Mouse (Mus musculus) cerebellum, adult 9-10 months (tissue): ENCODE results near the gene Hp.

Experiments used
- DNase-seq: peaks from one replicate; pipeline ENCODE4 v3.0.0; 2022

Gene Hp

DNA sequence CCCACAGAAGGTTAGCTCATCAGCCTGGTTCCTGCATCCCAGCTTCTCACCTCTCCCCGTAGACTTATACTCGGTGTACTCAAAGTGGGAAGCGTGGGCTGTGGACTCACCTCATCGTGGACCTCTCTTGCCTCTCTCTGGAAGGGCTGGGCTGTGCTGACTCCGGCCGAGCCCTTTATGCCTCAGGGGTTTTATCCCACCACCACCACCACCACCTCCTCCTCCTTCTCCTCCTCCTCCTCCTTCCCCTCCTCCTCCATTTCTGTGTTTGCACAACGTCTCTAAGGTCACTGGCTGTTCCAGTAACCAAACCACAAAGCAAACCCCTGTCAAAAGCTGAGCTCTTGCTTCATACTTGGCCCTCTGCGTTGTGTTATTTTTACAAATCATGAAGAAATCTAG, at the start of gene Hp:
Gene Hp (minus strand): TSS at position 273 of the 402 bp plus-strand sequence.
- DNase-seq, result no peak

- DNase-seq, result no peak
Measured at GRCm38 (mm10) chr8:109628638-109629037, 49.7 kb upstream of the Hp start.

- DNase-seq, result no peak
Measured at GRCm38 (mm10) chr8:109615569-109615968, 36.6 kb upstream of the Hp start.

- DNase-seq, result no peak
Measured at GRCm38 (mm10) chr8:109614243-109615210, 35.6 kb upstream of the Hp start, which contains the start of gene Pkd1l3. Pkd1l3 (plus strand) TSS chr8:109614517.

DNA sequence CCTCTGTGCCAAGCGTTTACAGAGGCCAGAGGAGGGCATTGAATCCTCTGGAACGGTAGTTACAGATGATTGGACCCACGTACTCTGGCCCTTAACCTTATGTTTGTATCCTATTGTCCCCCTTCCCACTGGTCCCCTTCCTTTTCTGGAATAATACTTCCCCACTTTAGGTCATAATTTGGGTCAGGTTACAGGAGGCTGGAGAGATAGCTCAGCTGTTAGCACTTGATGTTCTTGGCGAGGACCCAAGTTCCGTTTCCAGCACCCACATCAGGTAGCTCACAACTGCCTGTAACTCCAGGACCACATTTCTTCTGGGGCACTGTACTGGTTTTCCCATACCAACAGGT, 30.2 kb upstream of the Hp start:
- DNase-seq, result peak; percentile 57

GRCm38 (mm10) chr8:109608271-109609152, 29.5 kb upstream of the Hp start, which contains the start of gene Dhodh:
Dhodh (minus strand) TSS chr8:109608673.
- DNase-seq, result peak; percentile 98

DNA sequence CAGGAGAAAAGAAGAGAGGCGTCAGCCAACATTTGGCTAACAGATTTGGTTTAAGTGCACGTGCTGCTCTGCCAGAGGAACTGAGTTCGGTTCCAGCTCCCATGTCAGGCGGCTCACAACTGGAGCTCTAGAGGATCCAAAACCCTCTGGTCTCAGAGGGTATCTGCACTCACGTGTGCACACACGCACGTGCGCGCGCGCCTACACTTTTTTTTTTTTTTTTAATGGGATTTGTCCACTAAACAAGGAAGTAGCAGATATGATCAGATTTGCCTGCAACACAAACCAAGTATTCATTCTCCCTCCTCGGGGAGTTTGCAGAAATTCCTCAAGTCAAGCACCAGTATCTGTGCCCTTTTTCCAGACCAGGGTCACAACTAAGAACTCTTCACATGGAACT, 28.7 kb upstream of the Hp start:
- DNase-seq, result peak; percentile 28

DNA sequence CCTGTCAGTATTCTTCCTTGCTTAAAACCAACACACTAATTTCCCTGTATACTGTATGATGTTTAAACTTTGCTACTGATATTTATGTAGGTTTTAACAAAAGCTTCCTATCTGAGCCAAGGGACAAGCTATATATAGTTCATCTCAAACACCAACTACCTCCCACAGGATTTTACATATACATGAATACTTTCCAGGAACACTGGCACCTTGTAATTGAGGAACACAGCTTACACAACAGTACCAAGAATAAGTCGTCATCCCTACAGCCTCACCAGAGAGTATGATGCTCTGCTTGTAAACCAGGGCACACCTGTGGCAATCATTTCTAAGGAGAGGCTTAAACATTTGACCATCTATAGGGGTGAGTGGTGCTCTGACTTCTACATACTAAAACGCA, 27.8 kb upstream of the Hp start:
- DNase-seq, result no peak

DNA sequence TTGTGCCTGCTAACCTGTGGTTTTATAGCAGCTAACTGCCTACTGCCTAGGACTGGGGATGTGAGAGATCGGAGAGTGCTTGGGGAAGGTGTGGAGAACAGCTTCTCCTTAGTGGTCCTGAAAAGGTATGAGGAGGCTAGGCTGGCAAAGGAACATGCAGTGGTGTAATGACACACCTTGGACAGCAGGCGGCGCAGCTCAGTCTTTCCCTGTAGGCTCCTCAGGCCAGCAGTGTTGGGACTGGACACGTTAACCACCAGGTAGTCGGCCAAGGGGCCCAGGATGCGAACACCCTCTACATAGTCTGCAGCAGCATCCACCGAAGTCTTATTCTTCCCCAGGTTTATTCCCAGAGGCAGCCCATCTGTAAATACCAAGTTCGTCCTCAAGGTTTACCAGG, 16.9 kb upstream of the Hp start:
- DNase-seq, result no peak

DNA sequence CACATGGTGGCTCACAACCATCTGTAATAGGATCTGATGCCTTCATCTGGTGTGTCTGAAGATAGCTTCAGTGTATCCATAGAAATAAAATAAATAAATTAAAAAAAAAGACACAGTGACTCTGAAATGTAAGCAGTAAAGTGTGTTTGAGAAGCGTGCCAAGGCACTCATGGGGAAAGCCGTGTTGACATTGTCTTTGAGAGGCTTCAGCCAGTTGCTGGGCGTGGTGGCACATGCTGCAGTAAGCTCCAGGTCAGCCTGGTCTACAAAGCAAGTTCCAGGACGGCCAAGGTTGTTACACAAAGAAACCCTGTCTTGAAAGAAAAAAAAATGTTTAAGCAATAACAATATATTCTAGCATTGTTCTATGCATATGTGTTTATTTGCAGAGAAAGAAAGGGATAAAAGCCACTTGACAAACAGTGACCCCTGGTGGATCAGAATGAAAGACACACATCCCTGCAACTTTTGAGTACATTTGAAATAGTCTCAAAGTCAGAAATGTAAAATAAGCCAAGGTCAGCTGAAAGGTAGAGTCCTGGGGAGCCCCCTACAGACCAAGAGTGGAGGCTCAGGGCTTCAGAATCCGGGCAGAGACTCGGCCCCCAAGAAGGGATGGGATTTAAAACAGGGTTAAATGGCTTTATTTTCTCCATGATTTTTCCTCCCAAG, 14.3 kb upstream of the Hp start:
- no peak for DNase-seq

- no peak for DNase-seq
Measured at GRCm38 (mm10) chr8:109592164-109592563, 13.2 kb upstream of the Hp start.

DNA sequence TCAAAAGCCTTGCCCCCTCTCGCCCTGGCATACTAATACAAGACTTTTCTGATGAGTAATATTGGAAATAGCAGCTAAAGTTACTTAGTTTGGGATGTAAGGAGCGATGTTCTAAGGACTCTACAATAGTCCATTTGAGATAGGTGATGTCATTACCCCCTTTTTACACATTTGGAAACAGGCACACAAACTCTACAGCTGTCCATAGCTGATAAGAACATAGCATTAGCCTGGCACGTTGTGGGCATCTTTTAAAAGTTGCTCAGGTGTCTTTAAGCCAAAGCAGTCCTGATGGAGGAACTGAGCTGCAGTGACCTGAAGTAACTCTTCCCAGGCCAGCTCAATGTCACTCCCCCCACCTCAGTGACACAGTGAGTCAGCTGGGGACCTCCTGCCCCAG, 12.4 kb upstream of the Hp start:
- no peak for DNase-seq

DNA sequence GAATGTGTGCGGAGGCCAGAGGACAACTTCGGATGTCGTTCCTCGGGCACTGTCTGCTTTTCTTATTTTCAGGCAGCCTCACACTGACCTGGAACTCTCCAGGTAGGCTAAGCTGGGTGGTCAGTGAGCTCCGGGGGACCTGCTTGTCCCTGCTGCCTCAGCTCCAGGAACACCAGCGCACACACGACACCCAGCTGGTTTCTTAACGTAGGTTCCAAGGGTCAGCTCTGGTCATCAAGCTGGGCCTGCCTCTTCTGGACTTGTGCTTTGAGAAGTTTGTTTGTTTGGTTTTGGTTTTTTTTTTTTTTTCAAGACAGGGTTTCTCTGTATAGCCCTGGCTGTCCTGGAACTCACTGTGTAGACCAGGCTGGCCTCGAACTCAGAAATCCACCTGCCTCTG, 11.9 kb upstream of the Hp start:
- DNase-seq, result no peak

GRCm38 (mm10) chr8:109586972-109587504, 8.1 kb upstream of the Hp start:
- no peak for DNase-seq

- DNase-seq, result no peak
Measured at GRCm38 (mm10) chr8:109585652-109586051, 6.7 kb upstream of the Hp start.

DNA sequence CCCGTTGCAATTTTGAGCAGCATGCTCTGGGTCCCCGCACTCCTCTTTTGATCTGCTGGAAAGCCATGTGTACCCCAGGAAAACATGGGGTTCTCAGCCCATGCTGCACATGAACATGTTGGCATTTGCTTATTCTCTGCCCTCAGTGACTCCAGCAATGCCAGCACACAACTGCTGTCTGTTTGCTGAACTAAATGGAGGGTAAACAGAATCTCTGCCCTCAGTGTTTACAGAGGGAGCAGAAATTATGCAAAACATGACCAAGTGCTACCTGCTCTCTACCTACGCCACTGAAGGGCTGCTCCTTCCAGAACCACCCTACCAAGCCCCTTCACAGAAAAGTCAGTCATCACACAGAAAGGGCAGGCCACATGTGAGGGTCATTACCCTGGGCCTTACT, 5.9 kb upstream of the Hp start:
- DNase-seq, result no peak

DNA sequence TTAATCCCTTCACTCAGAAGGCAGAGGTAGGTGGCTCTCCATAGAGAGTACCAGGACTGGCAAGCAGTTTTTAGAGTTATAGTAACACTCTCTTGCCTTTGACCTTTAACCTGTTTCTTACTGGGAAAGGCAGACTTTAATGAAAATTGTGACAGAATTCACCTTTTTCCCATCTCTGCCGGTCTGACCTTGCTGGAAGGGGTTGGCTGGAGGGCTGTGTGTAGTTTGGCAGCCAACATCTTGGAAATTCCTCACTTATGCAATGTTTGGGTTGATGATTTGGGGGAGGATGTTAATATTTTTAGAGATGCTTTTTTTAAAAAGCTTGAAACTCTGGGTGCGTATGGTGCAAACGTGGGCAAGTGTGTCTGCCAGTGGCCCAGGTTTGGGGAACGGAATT, 5.3 kb upstream of the Hp start:
- no peak for DNase-seq

GRCm38 (mm10) chr8:109576311-109576710, 2.7 kb downstream of the Hp start:
- no peak for DNase-seq

- DNase-seq, result no peak
Measured at GRCm38 (mm10) chr8:109571139-109571538, 7.8 kb downstream of the Hp start.

- peak; percentile 100 for DNase-seq
Measured at GRCm38 (mm10) chr8:109565498-109566333, 13.3 kb downstream of the Hp start, which contains the start of the genes Dhx38 and Txnl4b. Dhx38 (minus strand) TSS chr8:109565861. Txnl4b (plus strand) TSS chr8:109565892.

GRCm38 (mm10) chr8:109564766-109565165, 14.2 kb downstream of the Hp start:
- no peak for DNase-seq

- DNase-seq, result no peak
Measured at GRCm38 (mm10) chr8:109563881-109564280, 15.1 kb downstream of the Hp start.
